Mouse (Mus musculus) ES-CJ7 (cell line): ENCODE measurements around the gene Palm.

Source experiments
- DNase-seq: peaks from one replicate; pipeline ENCODE4 v3.0.0; 2011; ENCODE audit warnings: low read depth, low spot score

Gene Palm

GRCm38 (mm10) chr10:79823011-79823410 lies 29.6 kb downstream of the Palm start:
- DNase-seq: no peak

DNA sequence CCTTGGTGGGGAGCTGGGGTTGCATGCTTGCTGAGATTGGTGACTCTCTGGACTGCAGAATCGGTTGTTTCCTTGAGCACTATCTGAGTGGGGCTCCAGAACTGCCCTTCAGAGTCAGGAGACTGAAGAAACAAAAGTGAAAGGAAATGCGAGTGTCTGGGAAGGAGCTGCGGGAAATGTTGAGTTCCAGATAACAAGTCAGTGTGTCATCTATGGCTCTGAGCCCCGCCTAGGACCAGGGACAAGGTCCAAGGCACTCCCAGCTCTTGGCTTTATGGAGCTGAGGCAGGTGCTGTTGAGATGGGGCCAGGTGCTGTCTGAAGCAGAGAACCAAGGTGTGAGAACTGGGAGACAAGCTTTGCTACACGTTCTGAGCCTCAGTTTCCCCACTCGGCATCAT lies 31.0 kb downstream of the Palm start:
- no peak for DNase-seq

GRCm38 (mm10) chr10:79831583-79831982 lies 38.2 kb downstream of the Palm start:
- DNase-seq: no peak

- no peak for DNase-seq
These were observed 38.8 kb downstream of the Palm start for GRCm38 (mm10) chr10:79832026-79832785.

- no peak for DNase-seq
These were observed 39.4 kb downstream of the Palm start for GRCm38 (mm10) chr10:79832786-79833181.

DNA sequence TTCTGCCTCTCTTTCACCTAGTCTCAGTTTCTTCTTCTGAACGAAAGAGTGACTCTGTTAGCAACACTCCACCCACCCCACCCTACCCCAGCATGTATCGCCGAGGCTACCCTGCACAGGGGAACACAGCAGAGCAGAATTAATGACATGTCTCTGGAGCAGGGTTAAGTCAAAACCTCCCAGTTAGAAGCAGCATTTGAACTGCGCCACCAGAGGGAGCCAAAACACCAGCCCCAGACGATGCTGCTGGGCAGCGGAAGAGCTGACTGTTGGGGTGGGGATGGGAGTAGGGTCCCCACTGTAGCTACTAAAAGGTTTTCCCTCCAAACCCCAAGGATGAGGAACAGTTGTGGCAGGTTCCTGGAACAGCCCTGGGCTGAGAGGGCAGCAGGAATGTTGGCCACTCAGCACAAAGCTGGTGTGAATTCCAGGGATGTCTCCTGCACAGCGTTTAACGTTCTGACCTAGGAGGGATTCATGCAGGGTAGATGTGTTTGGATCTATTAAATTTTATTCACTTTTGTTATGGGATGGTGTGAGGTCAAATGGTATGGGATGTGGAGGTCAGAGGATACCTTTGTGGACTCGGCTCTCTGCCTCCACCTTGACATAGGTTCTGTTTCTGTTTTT lies 41.5 kb downstream of the Palm start:
- peak; percentile 74 for DNase-seq

- peak; percentile 51 for DNase-seq
These were observed 43.5 kb downstream of the Palm start for GRCm38 (mm10) chr10:79836918-79837317.

GRCm38 (mm10) chr10:79838151-79838550 lies 44.8 kb downstream of the Palm start:
- no peak for DNase-seq

DNA sequence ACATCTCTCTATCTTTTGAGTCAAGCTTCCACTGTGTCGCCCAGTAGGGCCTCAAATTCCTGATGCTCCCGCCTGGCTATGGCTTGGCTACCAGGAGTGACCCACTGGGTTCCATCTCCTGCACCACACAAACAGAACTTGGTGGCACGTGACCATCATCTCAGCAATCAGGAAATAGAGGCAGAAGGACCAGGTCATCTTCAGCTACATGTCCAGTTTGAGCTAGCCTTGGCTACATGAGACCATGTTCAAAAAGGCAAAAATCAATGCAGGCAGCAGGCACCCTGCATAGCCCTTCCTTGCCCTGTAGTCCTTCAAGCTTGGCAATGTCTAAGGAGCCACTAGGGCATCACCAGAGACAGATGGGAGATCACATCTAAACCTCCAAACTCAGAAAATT lies 46.7 kb downstream of the Palm start:
- DNase-seq: no peak

DNA sequence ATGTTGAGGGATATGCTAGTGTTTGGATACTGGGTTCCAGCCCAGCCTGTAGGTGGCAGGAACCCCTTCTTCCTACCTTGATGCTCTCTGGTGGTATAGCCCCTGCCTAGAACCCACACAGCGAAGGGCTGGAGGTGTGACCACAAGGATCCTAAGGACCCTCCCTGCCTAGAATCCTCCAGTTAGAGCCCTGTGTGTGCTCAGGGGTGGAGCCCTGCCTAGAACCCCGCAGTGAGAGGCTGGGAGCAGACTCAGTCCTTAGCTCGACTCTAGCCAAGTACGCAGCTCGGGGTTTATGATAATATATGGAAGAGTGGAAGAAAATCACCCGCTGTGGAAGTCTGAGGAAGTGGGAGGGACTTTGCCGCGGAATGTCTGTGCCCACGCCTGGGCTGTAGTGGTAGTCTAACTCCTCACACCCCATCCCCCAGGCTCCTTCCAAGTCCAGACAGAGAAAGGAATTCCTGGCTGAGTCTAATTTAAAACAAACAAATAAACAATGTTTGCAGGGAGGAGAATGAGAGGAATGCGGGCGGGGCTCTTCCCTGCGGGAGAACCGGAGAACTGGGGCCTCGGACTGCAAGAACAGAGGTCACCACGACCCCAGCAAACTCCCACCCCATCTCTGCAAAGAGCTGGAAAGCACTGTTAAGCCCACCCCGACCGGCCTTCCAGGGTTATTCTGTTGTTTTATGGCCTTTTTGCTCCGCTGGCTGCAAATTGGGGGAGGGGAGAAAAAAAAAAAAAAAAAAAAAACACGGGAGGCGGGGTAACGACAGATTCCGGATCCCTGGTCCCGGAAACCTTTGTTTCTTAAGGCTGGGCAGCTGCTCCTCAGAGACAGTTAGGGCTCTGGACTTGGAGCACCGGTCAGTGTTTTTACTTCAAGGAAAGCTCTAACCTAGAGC lies 47.5 kb downstream of the Palm start:
- peak; percentile 97 for DNase-seq

DNA sequence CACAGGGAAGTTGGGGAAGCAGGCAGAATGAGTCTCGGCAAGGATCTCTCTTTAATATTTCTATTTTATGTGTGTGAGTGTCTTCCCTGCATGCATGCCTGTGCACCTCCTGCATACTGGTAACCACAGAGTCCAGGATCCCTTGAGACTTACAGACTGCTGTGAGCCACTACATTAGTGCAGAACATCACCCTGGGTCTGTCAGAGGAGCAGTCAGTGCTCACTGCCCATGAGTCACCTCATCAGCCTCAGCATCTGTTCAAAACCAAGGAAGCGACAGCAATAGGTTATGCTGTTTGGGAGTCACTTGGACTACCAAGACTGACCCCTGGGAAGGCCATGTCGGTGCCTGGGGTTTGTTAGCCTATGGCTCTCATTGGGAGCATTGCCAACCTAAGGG lies 49.0 kb downstream of the Palm start:
- no peak for DNase-seq

DNA sequence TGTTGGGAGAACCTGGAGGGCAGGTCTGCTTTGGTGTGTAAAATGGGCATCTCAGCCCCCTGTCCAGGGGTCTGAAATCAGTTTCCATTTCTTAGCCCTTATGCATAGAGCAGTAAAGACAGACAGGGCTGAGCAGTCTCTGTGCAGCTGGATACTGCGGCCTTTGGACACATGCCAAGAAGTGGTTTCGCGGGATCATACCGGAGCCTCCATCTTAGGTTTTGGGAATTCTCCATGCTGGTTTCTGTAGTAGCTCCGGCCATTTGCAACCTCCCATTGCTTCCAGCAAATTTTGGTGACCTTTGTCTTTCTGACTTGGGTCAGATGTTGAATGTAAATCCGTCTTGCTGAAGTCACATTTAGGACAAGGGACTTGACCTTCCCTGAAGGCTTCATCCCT lies 50.1 kb downstream of the Palm start:
- no peak for DNase-seq

- no peak for DNase-seq
These were observed 53.2 kb downstream of the Palm start for GRCm38 (mm10) chr10:79846553-79846952.

- DNase-seq: no peak
These were observed 56.7 kb downstream of the Palm start for GRCm38 (mm10) chr10:79849941-79850628.

DNA sequence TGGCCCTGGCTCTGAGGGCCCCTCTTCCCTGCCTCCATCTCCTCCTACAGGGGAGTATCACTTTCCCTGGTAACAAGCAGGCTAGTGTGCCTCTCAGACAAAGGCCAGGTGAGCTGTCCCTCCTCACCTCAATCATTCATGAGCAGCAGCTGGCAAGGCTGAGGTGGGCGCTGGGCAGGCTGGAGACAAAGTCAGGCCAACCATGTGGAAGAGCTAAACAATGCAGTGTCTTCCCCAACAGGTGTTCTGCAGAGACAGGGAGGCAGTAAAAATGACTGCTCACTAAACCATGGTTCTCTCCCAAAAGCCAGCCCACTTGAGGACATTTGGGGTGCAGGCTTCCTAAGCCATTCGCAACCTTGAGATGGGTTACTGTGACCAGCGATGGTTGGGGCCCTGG lies 58.3 kb downstream of the Palm start:
- no peak for DNase-seq

- DNase-seq: no peak
These were observed 58.9 kb downstream of the Palm start for GRCm38 (mm10) chr10:79852107-79852789.

GRCm38 (mm10) chr10:79852827-79853226 lies 59.5 kb downstream of the Palm start:
- no peak for DNase-seq

- peak; percentile 73 for DNase-seq
These were observed 60.0 kb downstream of the Palm start for GRCm38 (mm10) chr10:79853392-79853791.

GRCm38 (mm10) chr10:79853860-79854795 lies 60.8 kb downstream of the Palm start, which contains the start of gene Ptbp1:
Gene Ptbp1, plus strand, starts transcription at chr10:79854427.
- peak; percentile 100 for DNase-seq
